Mouse (Mus musculus): ENCODE data around the gene Ece1.
A peak's percentile ranks its signal among the peaks of the same experiment; 100 is the strongest.

Ece1 gene

DNA sequence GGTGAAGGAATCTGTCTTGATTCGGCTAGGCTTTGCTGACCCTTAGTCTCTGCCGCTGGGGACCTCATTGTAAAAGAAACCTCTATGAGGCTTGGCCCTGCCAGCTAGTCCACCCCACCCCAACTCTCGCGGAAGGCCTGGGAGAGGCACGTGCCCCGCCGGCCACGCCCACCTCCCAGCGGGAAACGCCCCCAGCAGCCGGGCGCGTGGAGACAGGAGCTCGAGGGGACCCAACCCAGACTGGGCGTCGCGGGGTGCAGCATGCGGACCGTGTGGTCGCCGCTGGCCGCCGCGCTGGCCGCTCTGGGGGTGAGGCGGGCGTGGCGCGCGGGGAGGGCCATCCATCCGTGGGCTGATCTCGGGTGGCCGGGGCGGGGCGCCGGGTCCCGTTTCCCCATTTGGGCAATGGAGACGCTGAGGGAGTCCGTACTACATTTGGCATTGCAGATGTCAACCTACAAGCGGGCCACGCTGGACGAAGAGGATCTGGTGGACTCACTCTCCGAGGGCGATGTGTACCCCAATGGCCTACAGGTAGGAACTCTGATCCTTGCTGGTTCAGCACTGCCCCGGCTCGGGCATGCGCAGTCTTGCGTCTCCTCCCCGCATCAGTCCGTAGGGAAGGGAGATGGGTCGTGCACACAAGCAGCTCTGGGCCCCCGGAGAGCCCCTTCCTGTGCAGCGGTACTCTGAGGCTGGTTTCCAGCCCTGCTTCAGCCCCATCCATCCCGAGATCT is 51.5 kb downstream of the Ece1 start:
- DNase-seq (ENCODE audit: low read depth, low spot score): peak; percentile 47

DNA sequence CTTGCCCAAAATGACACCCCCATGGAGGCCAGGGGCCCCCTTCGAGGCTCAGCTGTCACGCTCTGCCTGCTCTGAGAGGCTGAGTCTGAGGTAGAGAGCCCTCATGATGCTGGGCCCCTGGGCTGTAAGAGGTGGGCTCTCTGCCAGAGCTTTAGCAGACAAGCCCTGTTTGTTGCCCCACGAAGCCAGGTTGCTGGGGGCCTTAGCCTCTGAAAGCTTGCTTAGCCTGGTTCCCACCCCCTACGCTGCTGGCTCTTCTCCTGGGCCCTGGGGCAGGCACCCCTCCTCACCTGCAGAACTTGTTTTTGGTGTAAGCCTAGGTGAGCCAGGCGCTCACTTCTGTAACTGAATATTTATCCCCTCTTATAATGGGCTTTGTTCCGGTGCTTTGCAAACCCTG is 55.6 kb downstream of the Ece1 start:
- DNase-seq (ENCODE audit: low read depth, low spot score): no peak

DNA sequence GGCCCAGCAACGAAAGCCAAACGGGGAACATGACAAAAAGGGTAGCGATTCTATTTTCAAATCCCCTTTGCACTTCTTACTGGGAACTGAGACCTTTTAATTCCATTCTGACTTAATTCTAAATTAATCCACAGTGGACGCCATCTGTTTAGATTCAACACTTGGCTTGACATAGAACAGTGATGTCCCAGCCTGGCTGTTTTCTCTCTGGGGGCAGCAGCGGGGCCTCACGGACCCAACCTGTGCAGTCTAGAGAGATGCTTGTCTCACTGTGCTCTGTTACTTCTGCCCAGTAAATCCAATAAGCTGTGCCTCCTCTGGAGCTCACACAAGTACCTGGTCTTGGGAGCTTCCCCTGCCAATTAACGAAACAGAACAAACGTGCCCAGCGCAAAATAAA is 56.5 kb downstream of the Ece1 start:
- DNase-seq (ENCODE audit: low read depth, low spot score): no peak

DNA sequence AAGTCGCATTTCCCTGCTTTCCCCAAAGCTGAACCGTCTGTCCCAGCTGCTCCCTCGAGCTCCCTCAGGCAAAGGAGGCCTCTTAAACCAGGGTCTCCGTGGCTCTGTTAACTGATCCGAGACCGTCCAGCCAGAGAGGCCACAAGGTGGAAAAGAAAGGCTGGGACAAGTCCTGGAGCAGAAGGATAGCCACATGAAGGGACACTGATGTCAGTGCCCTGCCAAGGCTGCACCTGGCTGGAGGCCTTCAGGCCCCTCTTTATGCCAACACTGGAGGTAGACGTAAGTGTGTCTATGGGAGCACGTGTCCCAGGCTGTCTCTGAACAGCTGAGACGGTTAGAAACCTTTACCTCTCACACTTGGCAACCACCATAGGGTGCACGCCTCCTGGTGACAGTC is 57.1 kb downstream of the Ece1 start:
- DNase-seq (ENCODE audit: low read depth, low spot score): no peak

DNA sequence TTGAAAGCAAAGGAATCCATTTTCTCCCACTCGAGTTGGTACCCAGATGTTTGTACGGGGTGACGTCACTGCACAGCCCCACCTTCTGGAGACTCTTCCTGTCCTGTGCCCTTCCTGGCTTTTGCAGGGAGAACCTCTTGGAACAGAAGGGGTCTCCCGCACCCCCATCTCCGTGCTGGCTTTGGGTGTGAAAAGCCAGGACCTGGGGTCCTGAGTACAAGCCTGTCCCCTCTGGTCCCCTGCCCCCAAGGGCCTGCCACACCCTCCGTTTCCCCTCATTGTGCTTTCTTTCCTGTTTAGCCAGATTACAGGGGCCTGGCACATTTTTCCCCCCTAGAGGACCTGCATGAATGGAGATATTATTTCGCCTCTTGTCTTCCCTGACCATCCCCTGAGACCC is 58.0 kb downstream of the Ece1 start:
- no peak for DNase-seq (ENCODE audit: low read depth, low spot score)

DNA sequence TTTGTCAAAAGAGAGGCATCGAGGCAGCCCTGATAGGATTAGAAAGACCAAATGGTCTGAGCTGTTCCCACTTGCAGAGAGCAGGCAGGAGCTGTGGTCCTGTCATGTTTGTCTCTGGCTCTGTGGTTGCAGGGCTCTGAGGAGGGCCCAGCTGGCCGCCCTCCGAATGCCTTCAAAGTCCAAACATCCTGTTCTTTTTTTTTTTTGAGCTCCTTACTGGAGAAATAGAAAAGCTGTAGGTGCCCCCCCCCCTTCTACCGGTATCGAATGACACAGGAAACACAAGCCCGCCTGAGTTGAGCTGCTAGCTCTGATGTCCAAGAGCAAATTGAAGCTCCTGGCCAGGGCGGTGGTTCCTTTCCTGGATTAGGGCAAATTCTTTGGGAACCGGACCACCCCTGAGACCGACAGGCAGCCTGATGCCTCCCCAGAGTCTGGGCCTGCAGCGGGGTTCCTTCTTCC is 58.5 kb downstream of the Ece1 start:
- no peak for DNase-seq (ENCODE audit: low read depth, low spot score)

DNA sequence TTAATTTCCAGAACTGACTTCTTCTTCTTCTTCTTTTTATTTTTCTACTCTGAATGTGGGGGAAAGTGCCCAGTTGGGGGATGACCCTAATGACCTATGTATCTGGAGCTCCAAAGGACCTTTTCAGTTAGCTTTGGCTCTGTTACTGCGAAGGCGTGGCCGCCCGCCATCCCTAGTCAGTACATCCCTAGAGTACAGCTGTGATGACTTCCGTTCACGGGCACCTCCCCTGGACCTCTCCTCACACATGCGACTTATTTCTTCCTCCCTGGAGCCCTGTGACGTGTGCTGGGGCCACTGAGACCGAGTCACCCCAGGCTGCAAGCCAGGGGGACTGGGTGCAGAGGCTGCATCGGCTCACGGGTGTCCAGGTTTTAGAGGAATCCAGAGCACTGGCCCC is 59.5 kb downstream of the Ece1 start:
- DNase-seq (ENCODE audit: low read depth, low spot score): no peak

DNA sequence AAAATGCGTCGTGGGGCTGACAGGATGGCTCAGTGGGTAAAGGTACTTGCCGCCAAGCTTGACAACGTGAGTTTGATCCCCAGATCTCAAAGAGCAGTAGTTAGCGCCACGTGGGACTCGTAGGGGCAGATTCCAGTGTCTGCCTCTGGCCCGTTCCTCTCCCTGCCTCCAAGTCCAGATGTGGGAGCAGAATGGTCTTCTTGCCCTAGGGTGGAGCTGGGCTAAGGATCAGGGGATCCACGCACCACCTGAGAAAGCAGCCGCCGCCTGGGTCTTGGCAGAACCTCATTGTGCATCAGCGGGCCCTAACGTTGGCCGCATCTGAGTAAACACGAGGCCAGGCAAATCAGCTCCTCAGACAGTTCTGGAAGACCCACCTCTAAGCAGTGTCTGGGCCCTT is 61.0 kb downstream of the Ece1 start:
- no peak for DNase-seq (ENCODE audit: low read depth, low spot score)

DNA sequence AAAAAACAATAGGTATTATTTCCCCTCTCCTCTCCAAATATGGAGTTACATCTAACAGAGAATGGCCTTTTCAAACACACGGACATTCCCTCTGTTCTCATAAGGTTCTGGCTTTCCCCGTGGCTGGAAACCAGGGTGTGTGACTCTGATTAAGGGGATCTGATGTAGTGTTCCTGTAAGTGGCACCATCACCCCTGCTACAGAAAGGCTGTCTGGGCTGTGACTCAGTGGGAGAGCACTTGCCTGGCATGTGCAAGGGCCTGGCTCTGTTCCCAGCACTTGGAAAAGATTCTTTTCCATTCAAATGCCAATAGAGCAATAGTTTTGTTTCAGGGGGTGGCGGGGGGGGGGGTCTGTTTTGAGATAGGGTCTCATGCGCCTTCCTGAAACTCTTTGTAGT is 63.1 kb downstream of the Ece1 start:
- DNase-seq (ENCODE audit: low read depth, low spot score): no peak

DNA sequence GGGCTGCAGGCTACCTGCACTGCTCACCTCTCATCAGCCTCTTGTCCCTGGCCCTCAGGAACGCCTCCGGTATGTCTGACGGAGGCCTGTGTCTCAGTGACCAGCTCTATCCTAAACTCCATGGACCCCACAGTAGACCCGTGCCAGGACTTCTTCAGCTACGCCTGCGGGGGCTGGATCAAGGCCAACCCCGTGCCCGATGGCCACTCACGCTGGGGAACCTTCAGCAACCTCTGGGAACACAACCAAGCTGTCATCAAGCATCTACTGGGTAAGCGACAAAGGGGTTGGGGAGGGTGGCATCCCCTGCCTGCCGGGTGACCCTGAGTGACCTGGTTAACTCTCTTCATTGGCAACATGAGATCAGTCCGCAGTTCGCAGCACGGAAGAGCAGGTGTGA is 64.1 kb downstream of the Ece1 start:
- DNase-seq (ENCODE audit: low read depth, low spot score): no peak

DNA sequence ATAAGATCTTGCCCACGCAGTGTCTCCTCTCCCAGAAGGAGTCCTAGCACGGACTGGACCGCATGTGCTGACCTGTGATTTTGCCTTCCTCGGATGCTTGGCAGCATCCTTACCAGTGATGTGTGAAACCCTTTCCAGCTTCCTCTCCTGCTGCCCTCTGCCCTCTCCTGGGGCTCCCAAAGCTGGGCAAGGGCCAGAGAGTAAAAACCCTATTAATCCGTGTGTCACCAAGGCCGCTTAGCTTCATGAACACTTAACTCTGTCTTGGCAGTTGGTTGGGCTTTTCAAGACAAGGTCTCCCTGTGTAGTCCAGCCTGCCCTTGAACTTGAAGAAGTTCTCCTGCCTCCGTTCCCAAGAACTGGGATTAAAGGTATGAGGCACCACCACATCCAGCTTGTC is 65.1 kb downstream of the Ece1 start:
- no peak for DNase-seq (ENCODE audit: low read depth, low spot score)

DNA sequence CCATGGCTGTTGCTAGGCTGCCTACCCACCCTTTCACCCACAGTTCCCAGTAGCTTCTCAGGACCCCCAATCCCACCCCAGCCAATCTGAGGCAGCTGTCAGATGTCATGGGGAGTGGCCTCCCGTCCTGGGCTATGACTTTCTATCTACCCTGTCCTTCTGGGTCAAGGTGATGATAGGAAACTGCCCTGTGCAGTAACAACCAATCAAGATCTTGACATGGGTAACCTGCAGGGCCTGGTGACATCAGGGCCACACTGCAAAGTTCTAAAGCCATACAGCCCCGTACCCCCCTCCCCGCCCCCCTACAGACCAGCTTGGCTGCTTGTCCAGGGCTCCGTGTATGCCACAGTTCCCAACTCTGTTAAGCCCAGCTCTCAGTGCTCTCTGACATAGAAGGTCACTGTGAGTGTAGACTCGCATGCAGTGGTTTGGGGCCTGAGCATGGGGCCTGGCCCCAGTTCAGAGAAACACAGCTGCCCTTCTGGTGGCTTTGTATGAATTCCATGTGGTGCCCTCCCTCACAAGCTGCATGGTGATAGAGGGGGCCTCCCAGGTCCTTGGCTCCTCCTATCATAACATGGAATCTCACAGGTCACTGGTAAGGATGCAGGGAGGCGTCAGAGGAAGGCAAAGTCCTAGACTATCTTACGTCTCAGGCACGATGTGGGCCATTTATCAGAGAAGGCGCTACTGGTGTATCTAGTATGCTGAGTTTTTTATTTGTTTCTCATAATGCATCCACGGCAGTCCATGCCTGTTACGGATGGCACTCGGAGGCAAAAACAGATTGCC is 65.9 kb downstream of the Ece1 start:
- DNase-seq (ENCODE audit: low read depth, low spot score): no peak

DNA sequence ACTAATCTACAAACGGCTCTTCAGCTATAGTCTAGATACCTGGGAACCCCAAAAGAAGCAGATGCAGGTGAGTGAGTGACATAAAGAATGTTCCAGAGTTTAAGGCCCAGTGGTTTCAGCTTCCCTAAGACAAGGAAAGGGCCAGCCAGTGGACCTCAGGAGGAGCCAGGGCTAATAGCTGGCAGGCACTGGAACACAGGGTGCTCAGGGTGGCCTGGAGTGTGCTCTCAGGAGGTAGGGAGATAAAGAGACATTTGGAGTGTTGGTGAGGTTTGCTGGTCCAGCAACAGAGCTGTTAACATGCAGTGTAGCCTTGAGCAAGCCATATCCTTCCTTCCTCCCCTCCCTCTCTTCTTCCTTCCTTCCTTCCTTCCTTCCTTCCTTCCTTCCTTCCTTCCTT is 66.8 kb downstream of the Ece1 start:
- no peak for DNase-seq (ENCODE audit: low read depth, low spot score)

DNA sequence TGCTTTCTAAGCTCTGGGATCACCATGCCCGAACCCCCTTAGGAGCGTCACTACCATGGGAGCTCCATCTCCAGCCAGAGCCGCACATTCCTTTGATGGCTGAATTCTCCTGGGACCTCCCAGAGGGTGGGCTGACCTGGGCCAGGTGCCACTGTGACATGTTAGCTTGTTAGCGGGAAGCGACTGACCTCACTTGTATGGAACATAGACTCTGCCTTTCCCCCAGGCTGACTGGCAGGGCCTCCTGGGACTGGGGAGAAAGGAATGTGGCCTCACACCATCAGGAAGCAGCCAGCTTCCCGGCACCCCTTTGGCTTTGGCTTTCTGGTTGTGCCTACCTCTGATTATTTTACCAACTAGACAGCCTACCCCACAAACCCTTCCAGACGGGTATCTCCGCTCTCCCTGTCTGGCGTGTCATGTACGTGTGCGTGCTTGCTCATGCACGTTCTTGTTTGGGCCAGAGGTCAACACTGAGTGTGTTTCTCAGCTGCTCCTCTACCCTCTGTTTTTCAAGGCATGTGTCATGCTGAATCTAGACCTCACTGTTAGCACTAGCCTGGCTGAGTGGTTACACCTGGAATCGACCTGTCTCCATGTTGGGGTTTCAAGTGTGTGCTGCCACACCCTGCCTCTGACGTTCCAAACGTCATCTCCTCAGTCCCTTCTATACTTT is 67.4 kb downstream of the Ece1 start:
- no peak for DNase-seq (ENCODE audit: low read depth, low spot score)

DNA sequence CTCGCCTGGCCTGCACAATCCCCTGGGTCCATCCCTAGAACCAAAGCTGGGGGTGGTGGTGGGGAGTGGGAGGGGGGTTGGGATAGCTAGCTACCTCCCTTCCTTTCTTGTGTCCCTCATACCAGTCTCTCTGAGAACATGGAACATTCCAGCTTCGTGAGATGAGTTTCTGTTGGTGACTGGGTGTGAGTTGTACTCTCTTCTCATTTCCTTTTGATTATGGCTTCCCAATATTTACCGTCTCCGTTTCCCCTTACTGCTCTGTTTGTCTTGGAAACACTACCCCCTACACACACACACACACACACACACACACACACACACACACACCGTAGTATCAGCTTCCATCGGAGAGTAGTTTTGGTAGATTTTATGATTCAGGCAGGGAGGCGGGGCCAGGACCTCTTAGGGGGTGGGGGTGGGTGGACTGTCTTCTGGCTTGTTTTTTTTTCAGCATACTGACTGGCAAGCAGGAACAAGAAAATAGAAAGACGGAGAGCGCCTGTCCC is 68.5 kb downstream of the Ece1 start:
- DNase-seq (ENCODE audit: low read depth, low spot score): no peak

DNA sequence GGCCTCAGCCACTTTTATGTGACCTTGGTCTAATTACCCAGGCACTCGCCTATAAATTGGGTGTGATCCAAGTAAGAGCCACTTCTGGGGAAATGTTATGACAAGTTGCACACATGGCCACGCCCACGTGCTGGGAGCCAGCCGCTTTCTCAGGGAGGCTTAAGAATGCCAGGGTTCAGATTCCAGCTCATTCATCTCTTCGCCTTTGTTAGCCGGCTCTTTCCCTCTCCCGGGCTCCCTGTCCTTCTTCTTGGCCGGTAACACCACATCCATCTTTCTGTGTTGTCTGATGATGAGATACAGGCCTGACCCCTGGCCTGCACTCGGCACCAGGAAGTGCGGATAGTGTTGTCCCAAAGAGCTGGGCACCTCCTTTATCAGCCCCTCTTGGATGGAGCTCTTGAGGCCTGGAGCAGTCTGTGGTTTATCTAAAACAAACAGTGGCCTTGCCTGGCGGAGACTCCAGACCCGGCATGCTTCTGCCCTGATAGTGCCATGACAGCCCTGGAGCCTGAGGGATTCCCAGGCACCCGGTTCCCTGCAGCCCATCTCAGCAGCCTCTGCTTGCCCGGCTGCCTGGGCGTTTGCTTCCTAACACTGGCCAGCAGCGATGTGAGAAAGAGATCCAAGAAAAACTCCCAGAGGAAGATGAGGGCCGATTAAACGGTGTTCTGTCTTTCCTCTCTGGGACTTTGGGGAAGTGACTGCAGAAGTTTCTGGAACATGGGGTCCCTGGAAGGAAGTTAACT is 69.1 kb downstream of the Ece1 start:
- peak; percentile 71 for DNase-seq (ENCODE audit: low read depth, low spot score)

DNA sequence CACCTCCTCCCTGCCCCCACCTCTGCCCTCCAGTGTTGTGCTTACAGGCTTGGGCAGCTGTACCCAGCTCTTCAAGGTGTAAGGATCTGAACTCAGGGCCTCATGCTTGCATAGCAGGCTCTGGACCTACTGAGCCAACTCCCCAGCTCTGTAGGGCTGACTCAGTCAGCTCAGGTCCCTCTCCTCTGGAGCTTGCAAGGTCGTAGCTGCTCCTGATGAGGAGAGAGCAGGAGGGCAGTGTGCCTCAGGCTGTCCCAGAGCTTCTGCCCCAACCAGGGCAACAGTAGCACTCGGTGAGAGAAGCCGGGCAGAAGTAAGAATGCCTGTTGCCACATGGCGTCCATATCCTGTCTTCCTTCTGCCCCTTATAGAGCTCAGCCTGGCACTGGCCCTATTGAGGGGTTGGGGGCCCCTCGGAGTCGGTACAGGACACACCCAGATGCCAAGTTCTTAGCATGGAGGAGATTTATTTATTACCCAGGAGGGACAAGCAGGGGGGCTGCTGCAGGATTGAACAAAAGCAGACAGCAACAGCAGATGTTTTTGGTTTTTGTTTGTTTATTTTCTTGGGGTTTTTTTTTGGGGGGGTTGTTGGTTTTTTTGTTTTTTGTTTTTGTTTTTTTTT is 70.6 kb downstream of the Ece1 start:
- DNase-seq (ENCODE audit: low read depth, low spot score): no peak

DNA sequence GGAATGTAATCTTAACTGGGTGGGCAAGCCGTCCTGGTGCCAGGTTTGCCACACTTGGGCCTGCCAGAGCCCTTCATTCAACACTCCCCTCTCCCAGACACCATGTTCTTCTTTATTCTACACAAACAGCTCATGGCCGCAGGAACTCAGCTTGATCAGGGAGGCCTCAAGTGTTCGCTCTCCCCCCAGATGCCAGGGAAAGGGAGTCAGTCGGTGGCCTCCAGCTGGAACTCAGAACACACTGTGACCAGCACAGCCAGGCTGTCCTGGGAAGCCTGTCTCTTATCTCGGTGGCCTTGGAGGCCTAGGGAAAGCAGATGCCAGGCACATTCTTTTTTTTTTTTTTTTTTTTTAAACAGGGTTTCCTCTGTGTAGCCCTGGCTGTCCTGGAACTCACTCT is 71.3 kb downstream of the Ece1 start:
- no peak for DNase-seq (ENCODE audit: low read depth, low spot score)

DNA sequence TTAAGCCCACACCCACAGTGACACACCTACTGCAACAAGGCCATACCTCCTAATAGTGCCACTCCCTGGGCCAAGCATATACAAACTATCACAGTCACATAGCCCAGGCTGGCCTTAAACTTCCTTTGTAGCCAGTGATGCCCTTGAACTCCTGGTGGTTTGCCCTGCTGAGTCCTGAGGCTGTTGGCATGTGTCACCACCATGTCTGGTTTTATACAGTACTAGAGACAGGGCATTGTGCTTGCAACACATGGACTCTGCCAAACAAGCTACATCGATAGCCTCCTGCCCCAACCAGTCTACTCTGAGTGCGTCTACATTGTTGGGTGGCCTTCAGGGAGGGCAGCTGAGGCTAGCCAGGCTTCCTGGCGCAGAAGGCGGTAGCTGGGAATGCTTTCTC is 74.1 kb downstream of the Ece1 start:
- no peak for DNase-seq (ENCODE audit: low read depth, low spot score)

DNA sequence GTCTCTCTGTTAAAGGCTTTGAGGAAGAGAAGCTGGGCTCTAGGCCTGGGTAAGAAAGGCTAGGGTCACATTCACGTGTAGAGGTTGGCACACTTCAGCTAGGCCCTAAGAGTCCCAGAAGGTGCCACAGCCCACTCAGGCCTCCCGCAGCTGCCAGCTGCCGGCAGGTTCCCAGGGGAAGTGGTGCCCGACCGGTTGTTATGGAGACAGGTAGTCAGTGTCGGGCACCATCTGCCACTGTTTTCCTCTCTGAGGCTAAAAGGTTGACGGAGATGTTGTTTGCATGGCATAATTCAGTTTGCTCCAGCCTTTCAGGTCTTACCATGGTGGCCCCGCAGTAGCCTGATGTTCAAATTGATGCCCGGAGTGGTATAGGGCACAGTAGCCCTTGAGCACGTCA is 78.0 kb downstream of the Ece1 start:
- DNase-seq (ENCODE audit: low read depth, low spot score): no peak

DNA sequence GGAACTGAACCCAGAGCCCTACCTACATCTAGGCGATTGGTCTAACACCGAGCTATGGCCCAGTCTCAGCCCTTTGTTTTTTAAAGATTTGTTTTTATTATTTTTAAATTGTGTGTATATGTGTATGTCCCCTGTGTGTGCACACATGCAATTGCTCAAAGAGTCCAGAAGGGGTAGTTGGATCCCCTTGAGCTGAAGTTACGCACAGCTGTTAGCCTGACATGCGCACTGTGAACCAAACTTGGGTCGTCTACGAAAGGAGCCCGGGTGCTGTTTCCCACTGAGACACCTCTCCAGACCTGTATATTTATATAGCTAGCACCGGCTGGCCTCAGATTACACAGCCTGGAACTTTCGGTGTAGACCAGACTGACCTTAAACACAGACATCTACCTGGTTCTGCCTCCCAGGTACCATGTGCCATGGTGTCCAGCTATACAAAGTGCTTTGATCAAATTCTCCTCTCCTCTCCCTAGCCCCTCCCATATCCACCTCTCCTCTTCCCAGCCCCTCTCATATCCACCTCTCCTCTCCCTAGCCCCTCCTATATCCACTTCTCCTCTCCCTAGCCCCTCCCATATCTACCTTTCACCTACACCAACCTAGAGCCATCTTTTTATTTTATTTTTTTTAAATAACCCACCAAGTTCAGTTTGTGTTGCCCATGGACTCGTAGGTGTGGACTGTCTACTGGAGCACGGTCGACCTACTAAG is 79.3 kb downstream of the Ece1 start:
- no peak for DNase-seq (ENCODE audit: low read depth, low spot score)

Data from c-Kit-negative CD71-positive TER-119-positive erythroid progenitor cells, embryonic 14.5 days (primary cell).